Mouse (Mus musculus) CH12.LX (cell line): Measurements from ENCODE around the gene Mcl1. TPM values are rescaled to one million over a fixed set of nuclear protein-coding genes. Genes with fewer than 3 reads are reported as not detected.

Experiments used
- DNase-seq: peaks from one replicate; pipeline ENCODE4 v3.0.0-alpha.2; 2013; ENCODE audit errors: extremely low read depth
- H3K27ac ChIP-seq: 2 replicates; pipeline ENCODE4 v1.5.1; 2012; ENCODE audit warnings: low read depth, mild to moderate bottlenecking, control low read depth, moderate library complexity; ENCODE audit not compliant: insufficient read depth
- H3K27me3 ChIP-seq: replicated peaks from 2 replicates; pipeline ENCODE3; 2012; ENCODE audit warnings: inconsistent platforms
- H3K36me3 ChIP-seq, 2 experiments: replicated peaks in 1 of 2; 2 replicates each; pipeline versions ENCODE3 to v1.6.1; 2012; ENCODE audit warnings: inconsistent platforms in 1 of 2, low read length in 1 of 2, mild to moderate bottlenecking in 1 of 2, mixed read lengths in 1 of 2, moderate library complexity in 1 of 2; ENCODE audit not compliant: control insufficient read depth in 1 of 2, insufficient read depth in 1 of 2
- H3K4me1 ChIP-seq, 2 experiments: 2 replicates each; pipeline ENCODE4 v1.6.1; 2012; ENCODE audit warnings: inconsistent platforms in 1 of 2, moderate library complexity in 1 of 2; ENCODE audit not compliant: insufficient read depth in 2 of 2, control insufficient read depth in 1 of 2
- H3K4me2 ChIP-seq: 2 replicates; pipeline ENCODE4 v1.6.1; 2012; ENCODE audit warnings: low read depth, mild to moderate bottlenecking, control low read depth; ENCODE audit not compliant: poor library complexity, insufficient read depth, severe bottlenecking
- H3K4me3 ChIP-seq, 3 experiments: fragments of 150-350 bp in 1 of 3; sonication (generic) in 1 of 3; replicated peaks in 1 of 3; 2 replicates each; pipeline versions ENCODE3 to v1.5.1; 2011 to 2012; ENCODE audit warnings: low read depth in 2 of 3, low read length in 2 of 3, mild to moderate bottlenecking in 2 of 3, moderate library complexity in 2 of 3, control low read depth in 1 of 3, improper control_type of control experiment in 1 of 3, inconsistent platforms in 1 of 3, mixed read lengths in 1 of 3; ENCODE audit not compliant: poor library complexity in 1 of 3
- H3K79me2 ChIP-seq: replicated peaks from 2 replicates; pipeline ENCODE4 v1.6.1; 2012; ENCODE audit warnings: mild to moderate bottlenecking, moderate library complexity; ENCODE audit not compliant: control insufficient read depth, poor library complexity, insufficient read depth, severe bottlenecking; ENCODE audit errors: extremely low read depth
- H3K9ac ChIP-seq: 2 replicates; pipeline ENCODE4 v1.6.1; 2012; ENCODE audit warnings: low read depth, mild to moderate bottlenecking, control low read depth, moderate library complexity; ENCODE audit not compliant: insufficient read depth
- H3K9me3 ChIP-seq: replicated peaks from 2 replicates; pipeline ENCODE3; 2012; ENCODE audit warnings: low read length, inconsistent platforms, mixed read lengths
- CHD2 ChIP-seq: IDR thresholded peaks from 2 replicates; pipeline ENCODE4 v1.6.1; 2011; ENCODE audit warnings: low read length, improper control_type of control experiment
- ELF1 ChIP-seq: IDR thresholded peaks from 2 replicates; pipeline ENCODE4 v1.6.1; 2014; ENCODE audit warnings: low read depth, mild to moderate bottlenecking, inconsistent platforms, low read length, improper control_type of control experiment
- EP300 ChIP-seq: IDR thresholded peaks from 2 replicates; pipeline ENCODE4 v1.6.1; 2011; ENCODE audit warnings: low read length, improper control_type of control experiment
- HCFC1 ChIP-seq: IDR thresholded peaks from 2 replicates; pipeline ENCODE4 v1.6.1; 2012; ENCODE audit warnings: low read depth, mild to moderate bottlenecking, inconsistent platforms, low read length, improper control_type of control experiment
- IRF4 ChIP-seq: IDR thresholded peaks from 2 replicates; pipeline ENCODE4 v1.6.1; 2014; ENCODE audit warnings: low read depth, mild to moderate bottlenecking, inconsistent platforms, low read length, improper control_type of control experiment
- JUND ChIP-seq: conservative IDR thresholded peaks from 2 replicates; pipeline ENCODE4 v1.6.1; 2011; ENCODE audit warnings: low read depth, low read length, improper control_type of control experiment
- KAT2A ChIP-seq: IDR thresholded peaks from 2 replicates; pipeline ENCODE4 v1.6.1; 2012; ENCODE audit warnings: low read length, improper control_type of control experiment, inconsistent platforms; ENCODE audit not compliant: insufficient replicate concordance
- MAFK ChIP-seq: IDR thresholded peaks from 2 replicates; pipeline ENCODE4 v1.6.1; 2011; ENCODE audit warnings: low read length, improper control_type of control experiment; ENCODE audit not compliant: insufficient replicate concordance
- MEF2A ChIP-seq: IDR thresholded peaks from 2 replicates; pipeline ENCODE4 v1.6.1; 2014; ENCODE audit warnings: low read depth, mild to moderate bottlenecking, inconsistent platforms, low read length, improper control_type of control experiment, borderline replicate concordance
- MXI1 ChIP-seq: IDR thresholded peaks from 2 replicates; pipeline ENCODE4 v1.6.1; 2011; ENCODE audit warnings: mild to moderate bottlenecking, low read depth, low read length, improper control_type of control experiment
- MYC ChIP-seq: IDR thresholded peaks from 2 replicates; pipeline ENCODE4 v1.6.1; 2011; ENCODE audit warnings: low read depth, mild to moderate bottlenecking, improper control_type of control experiment, low read length
- NRF1 ChIP-seq: IDR thresholded peaks from 2 replicates; pipeline ENCODE4 v1.6.1; 2014; ENCODE audit warnings: low read depth, mild to moderate bottlenecking, inconsistent platforms, low read length, improper control_type of control experiment, moderate library complexity
- PAX5 ChIP-seq: IDR thresholded peaks from 2 replicates; pipeline ENCODE4 v1.6.1; 2012; ENCODE audit warnings: low read length, inconsistent platforms, mixed read lengths
- POLR2A ChIP-seq: IDR thresholded peaks from 2 replicates; pipeline ENCODE4 v1.6.1; 2011; ENCODE audit warnings: low read depth, mild to moderate bottlenecking, improper control_type of control experiment, low read length
- POLR2AphosphoS2 ChIP-seq: IDR thresholded peaks from 2 replicates; pipeline ENCODE4 v1.6.1; 2011; ENCODE audit warnings: low read depth, low read length, improper control_type of control experiment
- RCOR1 ChIP-seq: conservative IDR thresholded peaks from 2 replicates; pipeline ENCODE4 v1.6.1; 2012; ENCODE audit warnings: low read depth, mild to moderate bottlenecking, inconsistent platforms, low read length, improper control_type of control experiment
- SIN3A ChIP-seq: IDR thresholded peaks from 2 replicates; pipeline ENCODE4 v1.6.1; 2012; ENCODE audit warnings: low read length, improper control_type of control experiment, inconsistent platforms
- SMC3 ChIP-seq: IDR thresholded peaks from 2 replicates; pipeline ENCODE4 v1.6.1; 2011; ENCODE audit warnings: low read depth, low read length, improper control_type of control experiment
- TBP ChIP-seq: conservative IDR thresholded peaks from 2 replicates; pipeline ENCODE4 v1.6.1; 2011; ENCODE audit warnings: low read depth, low read length, improper control_type of control experiment
- UBTF ChIP-seq: IDR thresholded peaks from 2 replicates; pipeline ENCODE4 v1.6.1; 2012; ENCODE audit warnings: low read depth, mild to moderate bottlenecking, inconsistent platforms, low read length, improper control_type of control experiment, moderate library complexity
- USF1 ChIP-seq: IDR thresholded peaks from 2 replicates; pipeline ENCODE4 v1.6.1; 2014; ENCODE audit warnings: low read depth, mild to moderate bottlenecking, inconsistent platforms, low read length, improper control_type of control experiment
- ZC3H11A ChIP-seq: IDR thresholded peaks from 2 replicates; pipeline ENCODE4 v1.6.1; 2012; ENCODE audit warnings: low read depth, mild to moderate bottlenecking, inconsistent platforms, low read length, improper control_type of control experiment
- ZKSCAN1 ChIP-seq: IDR thresholded peaks from 2 replicates; pipeline ENCODE4 v1.6.1; 2012; ENCODE audit warnings: low read depth, inconsistent platforms, low read length, improper control_type of control experiment, borderline replicate concordance
- ZMIZ1 ChIP-seq: IDR thresholded peaks from 2 replicates; pipeline ENCODE4 v1.6.1; 2012; ENCODE audit warnings: low read depth, mild to moderate bottlenecking, inconsistent platforms, low read length, improper control_type of control experiment
- dilution Hi-C: fragments of 300-500 bp; cut with MboI; formaldehyde crosslinking; loops from 2 replicates; pipeline ENCODE4 v1.14.3; 2020; ENCODE audit warnings: low sequenced_read_pairs; ENCODE audit not compliant: extremely low pct_unique_long_range_greater_than_20kb, extremely low pct_ligation_motif_present
- in situ Hi-C: fragments of 300-500 bp; cut with MboI; formaldehyde crosslinking; loops from 3 replicates; pipeline ENCODE4 v1.14.3; 2019; ENCODE audit warnings: low sequenced_read_pairs, low pct_ligation_motif_present, low pct_unique_long_range_greater_than_20kb, mixed read lengths
- polyA plus RNA-seq: library from polyadenylated mRNA; unstranded; fragments of >175 nt; gene quantifications from 2 replicates; pipeline ENCODE4 v1.2.1, GENCODE M21; 2012; ENCODE audit warnings: low read depth; ENCODE audit not compliant: insufficient read length
- total RNA-seq, 2 experiments: library from RNA; depleted of rRNA; stranded (reverse); fragments of 300-350 nt in 1 of 2; fragments of >200 nt in 1 of 2; gene quantifications; 2 replicates each; pipeline ENCODE4 v1.2.3; 2012 to 2014

Gene Mcl1
- total and polyA plus RNA-seq, 3 experiments, result 95.9 to 225 (median 188) TPM

DNA sequence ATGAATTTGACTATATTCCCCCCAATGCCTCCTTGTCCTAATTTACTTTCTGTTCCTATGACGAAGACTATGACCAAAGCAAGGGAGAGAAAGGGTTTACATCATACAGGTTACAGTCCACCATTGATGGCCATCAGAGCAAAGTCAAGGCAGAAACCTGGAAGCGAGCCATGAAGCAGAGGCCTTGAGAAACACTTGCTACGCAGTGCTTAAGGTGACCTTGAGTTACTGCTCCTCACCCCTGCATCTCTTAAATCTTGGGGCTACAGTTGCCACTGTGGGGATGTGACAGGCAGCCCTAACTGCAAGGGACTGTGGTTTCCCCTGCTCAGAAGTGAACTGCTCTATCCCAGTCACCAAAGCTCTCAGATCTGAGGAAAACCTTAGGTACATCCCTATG, 44.7 kb downstream of the Mcl1 start:
- no peaks in the 10 kb centered on the region for H3K9me3 ChIP-seq
- H3K4me2 ChIP-seq, result no peak overlapping the region
- H3K36me3 ChIP-seq, result no peaks in the 10 kb centered on the region
- dilution Hi-C loops, result no loop called here
- H3K4me1 ChIP-seq, result peaks cover 4 to 13% of the 10 kb centered on the region in 2 experiments; a peak in 3 of 4 replicates
- H3K27ac ChIP-seq, result no peak overlapping the region
- H3K9ac ChIP-seq, result no peak overlapping the region
- H3K4me3 ChIP-seq, result no peak overlapping the region
- H3K79me2 ChIP-seq, result no peaks in the 10 kb centered on the region
- no peak for DNase-seq
- TF ChIP-seq MEF2A, result no peak
- TF ChIP-seq PAX5, result no peak
- TF ChIP-seq CHD2, result no peak
- no peak for TF ChIP-seq POLR2A
- no peak for TF ChIP-seq MYC
- no peak for TF ChIP-seq ZC3H11A
- TF ChIP-seq UBTF, result no peak
- TF ChIP-seq MAFK, result no peak
- TF ChIP-seq IRF4, result no peak
- no peak for TF ChIP-seq RCOR1
- TF ChIP-seq NRF1, result no peak
- no peak for TF ChIP-seq EP300
- no peak for TF ChIP-seq SIN3A
- TF ChIP-seq ZKSCAN1, result no peak
- no peak for TF ChIP-seq ELF1
- TF ChIP-seq MXI1, result no peak
- TF ChIP-seq TBP, result no peak
- TF ChIP-seq SMC3, result no peak
- TF ChIP-seq, all 38 proteins: peak for 0
- H3K27me3 ChIP-seq, result no peaks in the 10 kb centered on the region
- in situ Hi-C loops, result no loop called here

DNA sequence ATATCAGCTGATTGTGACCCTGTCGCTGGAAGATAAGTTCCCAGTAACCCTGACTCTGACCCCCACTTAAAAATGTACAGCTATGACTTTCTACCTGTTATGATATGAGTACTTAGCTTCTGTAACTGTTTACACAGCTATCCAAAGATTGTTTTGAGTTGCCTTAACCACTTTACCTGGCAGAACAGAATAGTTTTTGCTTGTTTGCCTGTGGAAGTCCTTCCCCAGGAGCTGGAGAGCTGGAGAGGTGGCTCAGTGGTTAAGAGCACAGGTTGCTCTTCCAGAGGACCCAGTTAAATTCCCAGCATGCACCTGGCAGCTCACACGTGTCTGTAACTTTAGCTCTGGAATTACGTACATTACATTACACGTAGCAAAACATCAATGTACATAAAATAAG, 46.0 kb downstream of the Mcl1 start:
- H3K4me3 ChIP-seq, result no peak overlapping the region
- no peak overlapping the region for H3K9ac ChIP-seq
- H3K36me3 ChIP-seq, result no peaks in the 10 kb centered on the region
- TF ChIP-seq MAFK, result no peak
- TF ChIP-seq HCFC1, result no peak
- TF ChIP-seq ZMIZ1, result no peak
- TF ChIP-seq KAT2A, result no peak
- TF ChIP-seq POLR2A, result no peak
- TF ChIP-seq SIN3A, result no peak
- no peak for TF ChIP-seq MXI1
- TF ChIP-seq RCOR1, result no peak
- no peak for TF ChIP-seq POLR2AphosphoS2
- no peak for TF ChIP-seq TBP
- TF ChIP-seq USF1, result no peak
- TF ChIP-seq MYC, result no peak
- no peak for TF ChIP-seq CHD2
- no peak for TF ChIP-seq JUND
- no peak for TF ChIP-seq MEF2A
- H3K4me2 ChIP-seq, result no peak overlapping the region
- dilution Hi-C loops, result no loop called here
- DNase-seq, result no peak
- no peaks in the 10 kb centered on the region for H3K9me3 ChIP-seq
- in situ Hi-C loops, result no loop called here
- H3K27ac ChIP-seq, result no peak overlapping the region
- H3K4me1 ChIP-seq, result peaks cover 2 to 13% of the 10 kb centered on the region in 2 experiments; a peak in 3 of 4 replicates
- H3K79me2 ChIP-seq, result no peaks in the 10 kb centered on the region
- no peaks in the 10 kb centered on the region for H3K27me3 ChIP-seq
